Mouse (Mus musculus) embryonic facial prominence, embryonic 14.5 days (tissue): ENCODE results near the gene Rps27rt. TPM values are rescaled to one million over a fixed set of nuclear protein-coding genes. Genes with fewer than 3 reads are reported as not detected.
A peak's percentile ranks its signal among the peaks of the same experiment; 100 is the strongest.
"Not testable (repeated sequence)": the region's sequence is repeated elsewhere in the genome, so short reads cannot be mapped to it uniquely, and the experiment has no call there.

Experiments used
- ATAC-seq: fragments of 200-750 bp; cut with Nextera tagmentation; 2 replicates; pipeline ENCODE4 v1.8.0; 2017; ENCODE audit warnings: low read depth, moderate number of reproducible peaks, moderate TSS enrichment
- DNase-seq: peaks from one replicate; pipeline ENCODE4 v3.0.0-alpha.2; 2015; ENCODE audit warnings: low spot score
- H3K27ac ChIP-seq: fragments of 300-500 bp; sonication (generic); replicated peaks from 2 replicates; pipeline ENCODE4 v1.5.1; 2014; ENCODE audit warnings: low read depth, mild to moderate bottlenecking, low read length, moderate library complexity
- H3K27me3 ChIP-seq: fragments of 300-500 bp; sonication (generic); replicated peaks from 2 replicates; pipeline ENCODE4 v1.6.1; 2014; ENCODE audit warnings: low read length; ENCODE audit not compliant: control insufficient read depth, insufficient read depth
- H3K36me3 ChIP-seq: fragments of 300-500 bp; sonication (generic); 2 replicates; pipeline ENCODE4 v1.6.1; 2014; ENCODE audit warnings: low read length, mixed read lengths; ENCODE audit not compliant: control insufficient read depth, insufficient read depth
- H3K4me1 ChIP-seq: fragments of 300-500 bp; sonication (generic); 2 replicates; pipeline ENCODE4 v1.6.1; 2014; ENCODE audit warnings: antibody characterized with exemption, low read length; ENCODE audit not compliant: control insufficient read depth, insufficient read depth
- H3K4me2 ChIP-seq: fragments of 300-500 bp; sonication (generic); 2 replicates; pipeline ENCODE4 v1.6.1; 2014; ENCODE audit warnings: low read depth, mild to moderate bottlenecking, low read length, moderate library complexity, mixed read lengths
- H3K4me3 ChIP-seq: fragments of 300-500 bp; sonication (generic); 2 replicates; pipeline ENCODE4 v1.5.1; 2014; ENCODE audit warnings: low read depth, mild to moderate bottlenecking, low read length
- H3K9ac ChIP-seq: fragments of 300-500 bp; sonication (generic); 2 replicates; pipeline ENCODE4 v1.6.1; 2014; ENCODE audit warnings: low read depth, mild to moderate bottlenecking, low read length, moderate library complexity, mixed read lengths
- H3K9me3 ChIP-seq: fragments of 300-500 bp; sonication (generic); 2 replicates; pipeline ENCODE4 v1.6.1; 2016; ENCODE audit warnings: low read length; ENCODE audit not compliant: control insufficient read depth
- WGBS: fragments of 180-500 bp; shearing (Covaris S2); extraction: QIAGEN DNeasy Blood & Tissue Kit; methylation state at CpG from one replicate; pipeline ENCODE4 v1.1.7; 2014; 5-methylcytosine and 5-hydroxymethylcytosine counted together
- polyA plus RNA-seq: library from polyadenylated mRNA; unstranded; fragments of >200 nt; fragmentation: Nextera tagmentation; extraction: Ambion mirVana; gene quantifications from 2 replicates; pipeline ENCODE4 v1.2.1, GENCODE M21; 2014

Rps27rt gene
- polyA plus RNA-seq, 1 experiment from 2014 or later, result 574 TPM

DNA sequence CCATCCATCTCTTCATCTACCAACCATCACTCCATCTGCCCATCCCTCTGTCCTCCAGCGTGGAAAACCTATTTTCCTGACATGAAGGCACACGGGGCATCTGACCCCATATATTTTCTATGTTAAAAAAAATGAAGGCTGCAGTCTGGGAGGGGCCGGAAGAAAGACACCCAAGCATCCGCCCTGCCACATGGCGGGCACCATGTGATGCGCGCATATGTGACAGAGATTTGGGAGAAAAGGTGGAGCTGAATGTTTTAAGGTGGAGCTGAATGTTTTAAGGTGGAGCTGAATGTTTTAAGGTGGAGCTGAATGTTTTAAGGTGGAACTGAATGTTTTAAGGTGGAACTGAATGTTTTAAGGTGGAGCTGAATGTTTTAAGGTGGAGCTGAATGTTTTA lies 16.3 kb downstream of the Rps27rt start:
- H3K27ac ChIP-seq, H3K4me1 ChIP-seq, H3K9me3 ChIP-seq, H3K27me3 ChIP-seq, ATAC-seq, H3K4me3 ChIP-seq, H3K4me2 ChIP-seq, H3K9ac ChIP-seq, H3K36me3 ChIP-seq, DNase-seq: not testable (repeated sequence)
- WGBS, result 77% methylated on average over 7 of the region's 7 CpGs

DNA sequence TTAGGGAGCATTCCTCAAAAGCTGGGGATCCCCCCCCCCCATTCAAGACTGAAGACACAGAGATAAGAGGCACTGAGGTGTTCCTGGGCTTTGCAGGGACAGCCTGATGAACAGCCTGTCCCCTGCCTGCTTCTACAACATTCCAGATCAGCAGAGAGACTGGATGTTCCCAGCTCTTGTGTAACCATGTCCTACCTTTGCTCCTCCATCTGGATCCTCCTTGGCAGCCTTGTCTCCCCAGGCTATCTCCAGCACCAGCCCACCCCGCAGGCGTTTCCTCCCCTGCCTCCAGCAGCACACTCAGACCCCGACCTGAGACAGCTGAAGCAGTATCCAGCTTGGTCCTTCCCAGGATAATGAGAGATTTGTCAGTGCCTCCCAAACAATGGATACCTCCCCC lies 18.4 kb downstream of the Rps27rt start:
- H3K27ac ChIP-seq, result no peak overlapping the region
- no peak for ATAC-seq
- H3K4me2 ChIP-seq, result no peak overlapping the region
- H3K36me3 ChIP-seq, result no peaks in the 10 kb centered on the region
- no peak for DNase-seq
- no peak overlapping the region for H3K9ac ChIP-seq
- H3K4me3 ChIP-seq, result no peak overlapping the region
- no peaks in the 10 kb centered on the region for H3K27me3 ChIP-seq
- H3K9me3 ChIP-seq, result no peaks in the 10 kb centered on the region
- 55% methylated on average over 3 of the region's 3 CpGs for WGBS
- H3K4me1 ChIP-seq, result no peaks in the 10 kb centered on the region

DNA sequence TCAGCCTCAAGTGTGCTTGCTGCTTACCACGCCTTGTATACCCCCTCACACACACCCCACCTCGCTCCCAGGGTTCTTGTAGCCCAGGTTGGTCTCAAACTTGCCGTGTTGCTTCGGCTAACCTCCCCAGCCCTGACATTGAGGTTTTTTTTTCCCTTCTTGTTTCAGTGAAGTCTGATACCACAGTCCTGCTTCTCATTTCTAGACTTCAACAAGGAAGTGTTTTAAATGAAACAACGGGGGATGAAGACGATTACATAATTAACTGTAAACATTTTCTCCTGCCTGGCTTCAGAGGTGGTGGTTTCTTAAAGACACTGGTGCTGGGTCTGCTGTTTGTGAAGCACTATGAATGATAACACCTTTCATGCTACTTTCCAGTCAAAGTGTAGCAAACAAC lies 21.7 kb downstream of the Rps27rt start:
- no peak for DNase-seq
- Histone ChIP-seq H3K9ac (no peak overlapping the region), H3K9me3 (no peaks in the 10 kb centered on the region), H3K4me1 (no peaks in the 10 kb centered on the region), H3K4me3 (no peak overlapping the region), H3K4me2 (no peak overlapping the region), H3K36me3 (no peaks in the 10 kb centered on the region), H3K27ac (no peak overlapping the region), H3K27me3 (no peaks in the 10 kb centered on the region)
- WGBS, result 65% methylated on average over 6 of the region's 6 CpGs
- no peak for ATAC-seq

DNA sequence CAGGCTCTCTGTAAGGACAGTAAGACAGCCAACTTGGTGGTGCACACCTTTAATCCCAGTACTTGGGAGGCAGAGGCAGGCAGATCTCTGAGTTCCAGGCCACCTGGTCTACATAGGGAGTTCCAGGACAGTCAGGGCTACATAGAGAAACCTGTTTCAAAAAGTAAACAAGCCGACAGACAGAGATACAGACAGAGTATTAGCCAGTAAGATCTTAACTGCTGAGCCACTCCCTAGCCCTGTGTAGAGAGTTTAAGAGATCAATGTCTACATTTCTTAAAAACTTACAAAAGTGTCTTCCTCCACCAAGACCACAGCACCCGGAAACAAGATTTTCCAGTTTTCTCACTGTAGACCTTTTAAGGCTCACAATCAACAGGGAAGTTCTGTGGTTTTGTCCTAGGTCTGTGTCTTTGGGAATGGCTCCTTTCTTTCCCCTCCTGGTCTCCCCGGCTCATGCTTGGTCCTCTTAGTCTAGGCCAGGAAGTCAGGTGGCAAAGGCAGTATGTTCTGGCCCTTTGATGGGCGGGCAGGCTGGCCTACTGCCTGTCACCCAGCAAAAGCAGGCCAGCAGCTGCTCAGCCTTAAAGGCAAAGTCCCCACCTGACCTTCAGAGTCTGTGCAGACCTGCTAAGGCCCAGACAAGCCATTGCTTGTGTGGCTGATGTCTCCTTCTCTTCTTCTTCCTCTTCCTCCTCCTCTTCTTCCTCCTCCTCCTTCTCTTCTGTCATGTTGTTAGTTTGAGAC lies 22.3 kb downstream of the Rps27rt start:
- Histone ChIP-seq H3K4me3 (no peak overlapping the region), H3K4me1 (no peaks in the 10 kb centered on the region), H3K36me3 (no peaks in the 10 kb centered on the region), H3K27ac (no peak overlapping the region), H3K27me3 (no peaks in the 10 kb centered on the region), H3K9me3 (no peaks in the 10 kb centered on the region), H3K4me2 (no peak overlapping the region), H3K9ac (no peak overlapping the region)
- ATAC-seq (peak; percentile 26; the same call in 1 of the 2 replicates), DNase-seq (peak; percentile 48)
- 68% methylated on average over 4 of the region's 4 CpGs for WGBS

DNA sequence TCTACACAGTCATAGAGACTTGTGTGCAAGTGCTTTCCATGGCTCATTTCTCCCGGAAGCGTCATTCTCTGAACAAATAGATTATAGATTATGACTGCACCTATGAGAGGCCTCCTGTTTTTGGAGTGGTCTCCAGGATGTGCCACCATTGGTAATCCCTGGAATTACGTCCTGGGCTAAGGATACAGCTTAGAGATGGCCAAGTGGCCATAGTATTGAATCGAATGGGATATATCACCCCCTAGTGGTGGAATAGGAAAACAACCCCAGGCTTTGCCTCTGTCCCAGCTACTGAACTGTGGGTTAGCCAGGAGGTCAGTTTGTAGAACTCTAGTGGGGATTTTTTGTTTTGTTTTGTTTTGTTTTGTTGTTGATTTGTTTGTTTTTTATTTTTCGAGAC lies 25.6 kb downstream of the Rps27rt start:
- 36% methylated on average over 5 of the region's 5 CpGs for WGBS
- Histone ChIP-seq H3K4me1 (no peaks in the 10 kb centered on the region), H3K9me3 (no peaks in the 10 kb centered on the region), H3K4me3 (no peak overlapping the region), H3K4me2 (no peak overlapping the region), H3K27ac (no peak overlapping the region), H3K36me3 (no peaks in the 10 kb centered on the region), H3K9ac (no peak overlapping the region), H3K27me3 (no peaks in the 10 kb centered on the region)
- DNase-seq (peak; percentile 47), ATAC-seq (peak; percentile 74)

DNA sequence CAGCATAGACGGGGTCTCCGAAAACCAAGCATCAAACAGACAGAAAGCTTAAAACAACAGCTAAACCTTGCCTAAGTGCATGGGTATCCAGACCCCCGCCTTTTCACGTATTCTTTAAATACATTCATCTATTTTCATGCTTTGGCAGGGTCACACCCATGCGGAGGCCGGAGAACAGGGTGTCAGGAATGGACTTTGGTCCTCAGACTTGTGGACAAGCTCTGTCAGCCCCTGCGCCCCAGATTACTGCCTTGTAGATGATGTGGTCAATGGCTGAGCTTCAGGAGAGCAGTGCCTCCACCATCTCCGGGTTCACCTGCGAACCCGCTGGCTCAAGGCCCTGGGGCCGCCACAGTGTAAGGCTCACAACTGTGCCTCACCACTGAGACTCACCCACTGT lies 27.2 kb downstream of the Rps27rt start:
- Histone ChIP-seq H3K4me2 (no peak overlapping the region), H3K27ac (no peak overlapping the region), H3K4me3 (no peak overlapping the region), H3K36me3 (no peaks in the 10 kb centered on the region), H3K9ac (no peak overlapping the region), H3K4me1 (no peaks in the 10 kb centered on the region), H3K9me3 (no peaks in the 10 kb centered on the region), H3K27me3 (no peaks in the 10 kb centered on the region)
- ATAC-seq (no peak), DNase-seq (no peak)
- WGBS, result 84% methylated on average over 11 of the region's 11 CpGs

DNA sequence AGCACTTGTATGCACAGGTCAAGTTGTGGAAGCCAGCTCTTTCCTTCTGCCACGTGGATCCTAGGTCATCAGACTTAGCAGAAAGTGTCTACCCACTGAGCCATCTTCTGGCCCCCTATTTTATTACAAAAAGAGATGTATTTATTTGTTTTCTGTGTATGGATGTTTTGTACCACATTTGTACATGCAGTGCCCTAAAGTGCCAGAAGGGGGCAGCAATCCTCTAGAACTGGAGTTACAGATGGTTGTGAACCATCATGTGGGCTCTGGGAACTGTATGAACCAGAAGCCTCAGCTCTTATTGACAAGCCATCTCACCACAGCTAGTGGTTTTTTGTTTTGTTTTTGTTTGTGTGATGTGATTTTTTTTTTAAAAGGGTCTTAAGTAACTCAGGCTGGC lies 29.7 kb downstream of the Rps27rt start:
- Histone ChIP-seq H3K9ac (no peak overlapping the region), H3K27me3 (no peaks in the 10 kb centered on the region), H3K4me1 (peaks cover 6% of the 10 kb centered on the region; the same call in 1 of the 2 replicates), H3K36me3 (no peaks in the 10 kb centered on the region), H3K4me3 (no peak overlapping the region), H3K27ac (no peak overlapping the region), H3K4me2 (no peak overlapping the region), H3K9me3 (no peaks in the 10 kb centered on the region)
- DNase-seq (no peak), ATAC-seq (no peak)
- 41% methylated on average over 1 of the region's 1 CpGs for WGBS

DNA sequence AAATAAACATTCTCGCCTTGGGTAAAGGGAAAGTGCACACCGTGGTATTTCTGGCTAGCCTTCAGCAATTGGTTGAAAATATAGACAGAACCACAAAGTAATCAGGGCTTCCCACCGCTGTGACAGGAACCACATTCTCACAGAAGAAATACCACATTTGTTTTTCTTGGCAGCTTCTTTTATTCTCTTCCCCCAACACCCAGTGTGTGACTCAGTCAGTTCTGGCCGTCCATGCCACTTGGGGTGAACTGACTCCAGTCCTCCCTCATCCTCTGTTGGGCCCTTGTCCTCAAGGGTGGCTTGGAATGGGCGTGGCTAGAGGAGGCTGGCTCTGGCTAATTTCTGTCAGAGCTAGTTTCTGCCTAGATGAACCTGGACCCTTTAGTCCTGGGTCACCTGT lies 34.1 kb downstream of the Rps27rt start:
- no peaks in the 10 kb centered on the region for H3K27me3 ChIP-seq
- H3K36me3 ChIP-seq, result no peaks in the 10 kb centered on the region
- H3K4me3 ChIP-seq, result no peak overlapping the region
- DNase-seq, result peak; percentile 79
- H3K4me1 ChIP-seq, result peaks cover 6% of the 10 kb centered on the region; the same call in 1 of the 2 replicates
- WGBS, result 49% methylated on average over 5 of the region's 5 CpGs
- H3K4me2 ChIP-seq, result no peak overlapping the region
- no peak overlapping the region for H3K27ac ChIP-seq
- peak; percentile 60; the same call in 1 of the 2 replicates for ATAC-seq
- H3K9me3 ChIP-seq, result no peaks in the 10 kb centered on the region
- no peak overlapping the region for H3K9ac ChIP-seq

DNA sequence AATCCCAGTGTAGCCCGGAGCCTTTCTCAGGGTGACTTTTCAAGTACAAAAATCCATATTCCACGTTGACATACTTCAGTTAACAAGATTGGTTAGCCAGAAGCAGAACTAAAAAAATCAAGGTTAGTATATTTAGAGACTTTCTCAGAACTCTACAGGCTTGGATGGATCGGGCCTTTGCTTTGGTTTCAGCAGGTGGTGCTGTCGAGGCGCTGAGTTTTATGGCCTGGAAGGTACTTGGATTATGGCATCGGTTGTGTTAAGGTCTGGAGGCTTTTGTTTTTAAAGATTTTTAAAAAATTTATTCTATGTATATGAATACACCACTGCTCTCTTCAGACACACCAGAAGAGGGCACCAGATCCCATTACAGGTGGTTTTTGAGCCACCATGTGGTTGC lies 37.0 kb downstream of the Rps27rt start:
- ATAC-seq (no peak), DNase-seq (no peak)
- no peak overlapping the region for H3K9ac ChIP-seq
- H3K4me2 ChIP-seq, result no peak overlapping the region
- H3K27ac ChIP-seq, result no peak overlapping the region
- no peaks in the 10 kb centered on the region for H3K27me3 ChIP-seq
- no peaks in the 10 kb centered on the region for H3K9me3 ChIP-seq
- WGBS, result 90% methylated on average over 6 of the region's 6 CpGs
- H3K4me1 ChIP-seq, result peaks cover 6% of the 10 kb centered on the region; the same call in 1 of the 2 replicates
- no peaks in the 10 kb centered on the region for H3K36me3 ChIP-seq
- no peak overlapping the region for H3K4me3 ChIP-seq
